Mouse (Mus musculus): ENCODE results near the gene Pappa2.

Gene Pappa2

GRCm38 (mm10) chr1:158910661-158911060 is 69.6 kb downstream of the Pappa2 start:
- no peak for DNase-seq (ENCODE audit: low read depth, low spot score)

DNA sequence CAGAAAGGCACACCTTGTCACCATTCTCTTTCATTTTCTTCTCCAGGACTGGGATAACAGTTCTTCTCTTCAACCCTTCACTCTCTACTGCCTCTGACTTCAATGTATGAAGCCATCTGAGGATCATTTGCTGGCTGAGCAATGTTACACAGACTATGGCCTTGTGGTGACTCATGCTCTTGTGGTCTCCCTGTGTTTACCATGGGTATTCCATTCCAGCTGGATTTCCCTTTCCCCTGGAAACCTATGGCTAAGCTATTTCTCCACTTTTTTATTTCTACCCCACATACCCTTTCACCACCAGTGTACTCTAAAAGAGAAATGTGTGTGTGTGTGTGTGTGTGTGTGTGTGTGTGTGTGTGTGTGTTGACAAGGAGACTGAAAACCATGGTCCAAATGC is 83.0 kb downstream of the Pappa2 start:
- DNase-seq (ENCODE audit: low read depth, low spot score): peak; percentile 94

DNA sequence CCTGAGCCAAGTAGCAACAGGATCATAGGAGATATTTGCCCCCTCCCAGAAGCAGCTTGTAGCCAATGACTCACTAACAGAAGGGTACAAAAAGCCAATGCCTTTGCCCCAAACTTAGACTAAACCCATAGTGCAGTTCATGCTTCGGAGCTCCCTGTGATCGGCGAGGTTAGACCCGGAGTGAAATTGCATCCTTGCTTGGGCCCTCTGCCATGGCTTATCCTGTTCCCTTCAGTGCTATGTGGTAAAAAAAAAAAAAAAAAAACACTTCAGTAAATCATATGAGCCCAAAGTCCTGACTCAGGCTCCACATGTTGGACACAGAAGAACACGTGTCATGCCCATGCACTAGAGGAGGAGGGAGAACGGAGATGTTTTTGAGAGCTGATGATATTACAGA is 85.8 kb downstream of the Pappa2 start:
- DNase-seq (ENCODE audit: low read depth, low spot score): peak; percentile 52

GRCm38 (mm10) chr1:158875487-158875886 is 104.8 kb downstream of the Pappa2 start:
- no peak for DNase-seq (ENCODE audit: low read depth, low spot score)

GRCm38 (mm10) chr1:158874552-158875077 is 105.7 kb downstream of the Pappa2 start:
- no peak for DNase-seq (ENCODE audit: low read depth, low spot score)

DNA sequence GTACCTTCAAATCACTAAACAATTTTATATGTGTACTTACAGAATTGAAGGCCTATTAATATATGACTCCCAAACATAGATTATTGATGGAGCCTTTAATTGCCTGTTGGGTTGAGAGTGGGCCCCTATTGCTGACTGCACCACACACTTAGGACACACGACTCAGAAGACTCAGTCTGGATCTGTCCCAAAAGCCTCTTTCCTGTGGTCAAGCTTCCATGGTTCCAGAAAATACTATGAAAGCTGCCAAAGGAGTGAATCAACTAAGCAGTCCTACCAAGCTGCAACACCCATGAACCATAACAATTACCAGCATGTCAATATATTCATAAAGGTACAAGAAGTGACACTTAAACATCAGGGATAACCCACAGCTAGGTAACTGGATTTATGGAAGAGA is 106.7 kb downstream of the Pappa2 start:
- DNase-seq (ENCODE audit: low read depth, low spot score): peak; percentile 53

DNA sequence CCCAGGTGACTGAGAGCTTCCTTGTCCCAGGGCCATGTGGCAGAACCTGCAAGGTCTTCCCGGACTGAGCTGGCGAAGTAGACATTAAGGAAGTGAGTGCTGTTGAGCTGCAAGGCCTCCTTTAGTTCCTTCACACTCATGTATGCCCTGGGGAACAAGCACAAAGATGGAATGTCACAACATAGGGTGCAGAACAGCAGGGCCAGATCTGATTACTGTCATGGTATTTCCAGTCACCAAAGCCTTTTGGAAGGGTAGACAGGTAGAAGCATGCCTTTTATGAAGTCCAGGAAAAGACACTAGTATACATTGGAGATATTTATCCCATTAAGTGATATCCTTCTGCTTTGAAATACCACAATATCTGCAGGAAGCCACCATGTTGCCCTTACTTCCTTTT is 108.9 kb downstream of the Pappa2 start:
- DNase-seq (ENCODE audit: low read depth, low spot score): no peak

GRCm38 (mm10) chr1:158860190-158860589 is 120.1 kb downstream of the Pappa2 start:
- DNase-seq (ENCODE audit: low read depth, low spot score): no peak

- peak; percentile 75 for DNase-seq (ENCODE audit: low read depth, low spot score)
Observed at GRCm38 (mm10) chr1:158853936-158854882, 126.1 kb downstream of the Pappa2 start.

DNA sequence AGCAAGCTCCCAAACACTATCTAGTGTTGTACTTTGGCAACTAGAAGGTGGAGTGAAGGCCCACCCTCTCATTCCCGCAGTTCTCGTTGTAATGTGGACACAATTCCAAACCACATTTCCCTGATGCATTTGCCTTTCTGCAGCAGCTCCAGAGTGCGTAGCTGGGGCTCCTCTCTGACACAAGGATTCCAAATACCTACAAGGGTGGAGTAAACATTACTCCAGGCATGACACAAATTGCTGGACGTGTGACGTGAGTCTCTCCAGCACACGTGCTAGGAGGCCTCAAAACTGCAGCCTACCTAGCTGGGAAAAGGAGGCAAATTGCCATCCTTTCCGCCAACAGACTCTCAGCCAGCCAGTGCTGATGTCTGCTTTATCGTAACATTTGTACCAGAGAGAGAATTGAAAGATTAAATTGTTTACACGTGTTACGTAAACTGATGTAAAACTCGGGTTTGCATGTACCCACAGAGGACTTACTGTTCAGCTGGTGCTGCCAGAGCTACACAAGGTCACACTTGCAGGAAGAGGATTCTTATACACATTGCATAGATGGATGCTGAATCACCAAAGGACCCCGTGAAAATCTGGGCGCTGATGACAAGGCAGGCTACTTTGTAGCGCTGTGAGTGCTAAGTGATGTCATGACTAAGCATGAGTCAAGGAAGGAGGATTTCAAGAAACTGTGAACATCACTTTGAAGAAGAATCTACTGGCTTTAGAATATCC is 127.3 kb downstream of the Pappa2 start:
- peak; percentile 91 for DNase-seq (ENCODE audit: low read depth, low spot score)

GRCm38 (mm10) chr1:158850459-158850858 is 129.8 kb downstream of the Pappa2 start:
- no peak for DNase-seq (ENCODE audit: low read depth, low spot score)

DNA sequence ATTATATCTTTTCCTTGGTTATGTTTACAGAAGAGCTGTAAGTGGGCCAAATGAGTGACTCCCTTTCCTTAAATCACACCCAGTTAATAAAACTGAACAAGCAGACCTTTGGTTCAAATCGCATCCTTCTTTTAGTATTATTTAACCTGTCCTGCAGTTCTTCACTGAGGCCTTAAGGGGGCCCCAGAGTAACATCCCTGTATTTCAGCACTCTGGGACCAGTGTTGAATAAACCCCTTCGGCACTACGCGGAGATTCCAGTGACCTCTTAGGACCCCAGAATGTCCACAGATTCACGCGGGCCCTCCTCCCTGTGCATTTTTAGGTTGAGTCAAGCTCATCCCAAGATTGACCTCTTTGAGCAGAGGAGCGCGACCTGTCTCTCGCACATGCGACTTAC is 135.7 kb downstream of the Pappa2 start:
- DNase-seq (ENCODE audit: low read depth, low spot score): no peak

DNA sequence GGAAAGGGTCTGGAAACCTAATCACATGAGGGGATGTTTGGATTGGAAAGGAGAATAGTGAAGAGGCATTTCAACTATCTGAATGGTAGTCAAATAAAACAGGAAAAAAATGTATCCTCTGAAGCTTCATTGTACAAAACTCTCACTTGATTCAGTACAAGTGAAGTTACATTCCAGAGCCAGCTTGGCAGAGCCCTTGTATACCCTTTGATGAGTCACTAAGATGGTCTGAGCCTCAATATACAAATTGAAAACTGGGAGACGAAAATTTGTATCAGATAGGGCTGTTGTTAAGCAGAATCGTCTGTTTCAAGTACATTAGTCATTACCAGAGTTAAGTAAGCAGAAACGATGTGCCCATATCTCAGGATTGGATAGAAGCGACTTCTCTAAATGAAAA is 143.1 kb downstream of the Pappa2 start:
- peak; percentile 58 for DNase-seq (ENCODE audit: low read depth, low spot score)

DNA sequence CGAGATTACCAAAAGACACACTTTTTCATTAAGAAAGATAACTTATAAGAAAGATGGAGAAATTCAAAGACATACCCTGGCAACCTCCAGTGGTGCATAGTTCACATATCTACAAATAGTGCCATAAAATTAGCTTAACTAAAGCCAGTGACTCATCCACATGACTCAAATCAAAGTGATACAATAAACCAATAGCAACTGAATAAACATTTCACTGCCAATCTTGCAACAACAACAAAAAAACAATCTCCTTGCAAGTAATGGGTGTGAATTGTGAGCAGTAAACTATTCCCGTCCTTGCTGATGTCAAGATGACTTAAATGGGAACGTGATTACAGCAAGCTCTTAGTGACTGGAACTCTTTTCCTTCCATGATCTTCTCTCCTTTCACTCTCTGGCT is 150.1 kb downstream of the Pappa2 start:
- peak; percentile 51 for DNase-seq (ENCODE audit: low read depth, low spot score)

- peak; percentile 57 for DNase-seq (ENCODE audit: low read depth, low spot score)
Observed at GRCm38 (mm10) chr1:158827931-158828330, 152.4 kb downstream of the Pappa2 start.

DNA sequence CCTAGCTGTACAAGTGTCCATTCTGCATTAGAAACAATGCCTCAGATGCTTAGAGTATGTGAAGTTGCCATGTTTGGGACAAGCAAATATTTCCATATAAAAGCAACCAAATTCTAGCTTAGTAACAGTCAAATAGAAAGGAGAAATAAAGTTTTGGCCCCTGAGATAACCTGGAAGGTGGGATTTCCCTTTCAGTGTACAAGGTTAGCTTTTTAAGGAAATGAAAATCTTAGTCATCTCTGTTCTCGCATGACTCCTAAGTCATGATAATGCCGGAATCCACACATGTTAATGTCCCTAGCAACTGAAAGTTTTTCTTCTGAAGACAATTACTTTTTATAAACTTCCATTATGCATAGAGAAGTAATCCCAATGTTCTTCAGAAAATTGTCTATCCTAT is 160.6 kb downstream of the Pappa2 start:
- DNase-seq (ENCODE audit: low read depth, low spot score): no peak

- no peak for DNase-seq (ENCODE audit: low read depth, low spot score)
Observed at GRCm38 (mm10) chr1:158816479-158816878, 163.8 kb downstream of the Pappa2 start.

GRCm38 (mm10) chr1:158811887-158812286 is 168.4 kb downstream of the Pappa2 start:
- peak; percentile 67 for DNase-seq (ENCODE audit: low read depth, low spot score)

DNA sequence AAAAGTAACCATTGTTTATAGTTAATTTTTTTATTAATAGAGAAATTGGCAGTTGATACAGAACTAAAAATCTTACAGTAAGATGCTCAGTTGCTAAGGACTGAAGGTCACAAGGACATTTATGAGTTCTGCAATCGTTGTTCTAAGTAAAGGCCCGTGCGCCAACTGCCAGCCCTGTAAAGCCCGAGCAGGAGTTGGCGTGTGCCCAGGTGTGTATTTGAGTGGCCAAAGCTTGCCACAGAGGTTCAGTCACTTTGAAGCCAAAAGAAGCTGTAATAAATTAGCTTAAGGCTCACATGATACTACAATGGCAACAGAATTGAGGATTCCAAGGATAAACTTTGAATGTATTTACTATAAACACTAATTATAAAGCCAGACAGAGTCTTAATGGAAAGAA is 204.8 kb downstream of the Pappa2 start:
- DNase-seq (ENCODE audit: low read depth, low spot score): no peak

DNA sequence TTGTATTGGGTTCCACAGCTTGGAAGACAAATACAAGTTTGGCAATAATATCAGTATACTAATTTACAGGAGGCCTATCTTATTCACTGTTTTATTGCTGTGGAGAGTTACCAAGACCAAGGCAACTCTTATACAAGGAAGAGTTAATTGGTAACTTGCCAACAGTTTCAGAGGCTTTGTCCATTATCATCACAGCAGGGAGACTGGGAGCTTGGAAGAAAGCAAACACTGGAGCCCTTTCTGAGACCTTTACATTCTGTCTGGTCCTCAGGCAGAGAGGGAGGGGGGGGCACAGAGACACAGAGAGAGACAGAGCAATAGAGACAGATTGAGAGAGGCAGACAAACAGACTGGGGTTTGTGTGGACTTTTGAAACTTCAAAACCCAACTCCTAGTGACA is 207.2 kb downstream of the Pappa2 start:
- DNase-seq (ENCODE audit: low read depth, low spot score): no peak

GRCm38 (mm10) chr1:158770756-158771155 is 209.5 kb downstream of the Pappa2 start:
- peak; percentile 20 for DNase-seq (ENCODE audit: low read depth, low spot score)

DNA sequence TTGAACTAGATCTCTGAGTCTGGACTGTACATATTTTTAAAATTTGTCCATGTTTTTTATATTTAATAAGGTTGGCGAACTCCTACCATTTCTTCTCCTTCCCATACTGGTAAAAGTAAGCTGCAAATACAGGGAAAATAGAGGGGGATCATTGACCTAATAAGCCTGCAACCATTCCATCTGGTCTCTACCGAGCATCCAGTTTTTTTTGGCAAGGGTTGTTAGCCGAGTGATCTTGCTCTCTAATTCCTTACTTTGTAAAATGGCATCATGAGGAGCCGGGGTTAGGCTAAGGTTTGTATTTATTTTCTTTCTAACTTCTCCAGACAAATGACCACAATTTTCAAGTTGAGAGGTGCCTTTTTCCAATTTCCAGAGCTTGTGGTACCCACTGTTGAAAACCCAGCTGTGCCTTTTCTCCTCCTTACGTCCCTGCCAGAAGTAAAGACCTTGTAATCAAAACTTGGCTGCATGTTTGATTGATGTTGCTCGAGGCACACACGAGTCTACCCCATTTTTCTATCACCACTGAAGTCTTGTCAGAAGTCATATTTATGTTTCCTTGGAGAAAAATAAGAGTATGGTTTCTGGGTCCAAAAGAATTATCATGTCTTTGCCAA is 210.1 kb downstream of the Pappa2 start:
- peak; percentile 45 for DNase-seq (ENCODE audit: low read depth, low spot score)
